8 mouse cellular contexts compared by ENCODE assay signal in the genomic region with DNA sequence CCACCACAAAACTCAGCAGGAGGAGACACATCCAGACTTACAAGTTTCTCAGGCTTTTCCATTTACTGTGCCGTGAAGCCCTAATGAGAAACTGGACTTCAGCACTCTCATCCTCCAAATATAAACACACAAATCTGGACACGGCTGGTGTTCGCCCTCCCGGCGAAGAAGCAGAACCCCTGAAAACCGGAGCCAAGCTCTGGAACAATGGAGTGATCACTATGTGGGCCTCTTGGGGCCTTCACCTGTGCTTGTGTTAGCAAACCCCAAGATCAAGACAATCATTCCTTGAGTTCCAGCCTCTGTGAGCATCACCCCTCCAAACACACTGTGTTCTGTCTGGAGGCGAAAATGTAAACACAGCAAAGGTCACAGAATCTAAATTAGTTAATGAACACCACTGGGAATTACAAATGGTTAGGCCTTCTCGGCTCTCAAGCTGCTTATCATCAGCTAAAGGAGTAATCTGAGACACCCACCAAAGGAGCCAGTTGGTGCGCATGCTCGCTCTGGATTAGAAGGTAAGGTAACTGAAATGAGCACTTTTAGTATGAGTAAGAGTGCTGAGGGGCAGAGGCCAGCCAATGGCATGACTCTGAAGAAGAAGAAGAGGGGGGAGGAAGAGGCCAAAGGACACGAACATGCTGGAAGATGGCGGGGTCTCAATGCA. TPM values are rescaled to one million over a fixed set of nuclear protein-coding genes. Genes with fewer than 3 reads are reported as not detected.
DNase-seq lines count a peak whose midpoint lies in the region; ATAC-seq and TF ChIP-seq lines count a peak whose summit lies in the region.

No protein-coding gene starts in this region.

- no peaks in the 10 kb centered on the region for H3K9me3 ChIP-seq in kidney, embryonic 14.5 days (ENCODE audit: control insufficient read depth, low read length)
- H3K9me3 ChIP-seq in CH12.LX (replicated peaks; ENCODE audit: low read length) = no peaks in the 10 kb centered on the region
- H3K9me3 ChIP-seq in embryonic facial prominence, embryonic 10.5 days = no peaks in the 10 kb centered on the region

- TF ChIP-seq RAD21 in CH12.LX (IDR thresholded peaks at IDR 0.05; ENCODE audit: low read depth, low read length) = no peak

- in situ Hi-C loops in CH12.LX (cut with MboI; ENCODE audit: low pct_ligation_motif_present, low pct_unique_long_range_greater_than_20kb, low sequenced_read_pairs) = no loop called here

- no peaks in the 10 kb centered on the region for H3K27me3 ChIP-seq in kidney, embryonic 14.5 days (ENCODE audit: control insufficient read depth, insufficient read depth, low read length)
- no peaks in the 10 kb centered on the region for H3K27me3 ChIP-seq in CH12.LX (replicated peaks)
- H3K27me3 ChIP-seq in embryonic facial prominence, embryonic 10.5 days (replicated peaks; ENCODE audit: low read depth, poor library complexity, severe bottlenecking) = no peaks in the 10 kb centered on the region

- peak; percentile 43; the same call in 1 of the 2 replicates for TF ChIP-seq POLR2A in CH12.LX (IDR thresholded peaks at IDR 0.05; ENCODE audit: low read depth, low read length)

- no peak overlapping the region for H3K9ac ChIP-seq in kidney, embryonic 14.5 days (ENCODE audit: low read depth, low read length)
- peak overlapping the region; percentile 21; the same call in 1 of the 2 replicates for H3K9ac ChIP-seq in CH12.LX (ENCODE audit: insufficient read depth, low read depth)

- no peak overlapping the region for H3K4me2 ChIP-seq in kidney, embryonic 14.5 days (replicated peaks; ENCODE audit: low read depth, low read length)
- H3K4me2 ChIP-seq in CH12.LX (ENCODE audit: insufficient read depth, low read depth, poor library complexity, severe bottlenecking) = peak overlapping the region; percentile 38

- ATAC-seq in kidney, embryonic 14.5 days (ENCODE audit: low FRiP score, low TSS enrichment) = no peak; the same call in 1 of the 2 replicates

- no peak for TF ChIP-seq CTCF in CH12.LX (conservative IDR thresholded peaks at IDR 0.05 in 1 of 2, IDR thresholded peaks at IDR 0.05 in 1 of 2; ENCODE audit: low read depth in 2 of 2, low read length in 2 of 2)

- TF ChIP-seq EP300 in CH12.LX (IDR thresholded peaks at IDR 0.05; ENCODE audit: low read length) = no peak

- H3K4me1 ChIP-seq in kidney, embryonic 14.5 days (ENCODE audit: control insufficient read depth, insufficient read depth, low read length) = peaks cover 21% of the 10 kb centered on the region
- peaks cover 9 to 37% of the 10 kb centered on the region in 2 experiments; a peak in 3 of 4 replicates for H3K4me1 ChIP-seq in CH12.LX (ENCODE audit: control insufficient read depth in 1 of 2, insufficient read depth in 2 of 2)
- H3K4me1 ChIP-seq in embryonic facial prominence, embryonic 10.5 days = peaks cover 24% of the 10 kb centered on the region

- dilution Hi-C loops in CH12.LX (cut with MboI; ENCODE audit: extremely low pct_ligation_motif_present, extremely low pct_unique_long_range_greater_than_20kb, low sequenced_read_pairs) = no loop called here

- no peak for DNase-seq in kidney, adult 9 months
- DNase-seq in CH12.LX (ENCODE audit: extremely low read depth) = no peak
- DNase-seq in embryonic facial prominence, embryonic 10.5 days (ENCODE audit: low spot score) = peak; percentile 31
- peak; percentile 32 for DNase-seq in liver
- DNase-seq in layer of hippocampus, adult 11-12 months (ENCODE audit: low spot score) = no peak
- DNase-seq in cerebellum, adult 18-20 months = no peak
- no peak for DNase-seq in layer of hippocampus, postnatal 14 days (ENCODE audit: low spot score in 2 of 2)

- H3K79me2 ChIP-seq in CH12.LX (replicated peaks; ENCODE audit: control insufficient read depth, extremely low read depth, insufficient read depth, poor library complexity, severe bottlenecking) = peaks cover 2% of the 10 kb centered on the region; the same call in 1 of the 2 replicates

- peak overlapping the region; percentile 61; the same call in 1 of the 2 replicates for H3K27ac ChIP-seq in kidney, embryonic 14.5 days (ENCODE audit: low read depth, low read length)
- peak overlapping the region; percentile 9; the same call in 1 of the 2 replicates for H3K27ac ChIP-seq in CH12.LX (ENCODE audit: insufficient read depth, low read depth)
- no peak overlapping the region; the same call in 1 of the 2 replicates for H3K27ac ChIP-seq in embryonic facial prominence, embryonic 10.5 days (replicated peaks)

- H3K4me3 ChIP-seq in kidney, embryonic 14.5 days (ENCODE audit: low read length) = no peak overlapping the region
- H3K4me3 ChIP-seq in CH12.LX (replicated peaks in 1 of 3; ENCODE audit: low read depth in 2 of 3, low read length in 2 of 3, poor library complexity in 1 of 3) = no peak overlapping the region
- H3K4me3 ChIP-seq in embryonic facial prominence, embryonic 10.5 days = no peak overlapping the region

- WGBS in kidney, embryonic 14.5 days = 59% methylated on average over 12 of the region's 12 CpGs
- WGBS in embryonic facial prominence, embryonic 10.5 days = 52% methylated on average over 12 of the region's 12 CpGs

- 0 out of 2 replicates have a peak, but pooled peaks cover 2% of the 10 kb centered on the region for H3K36me3 ChIP-seq in kidney, embryonic 14.5 days (ENCODE audit: control insufficient read depth, insufficient read depth, low read length)
- H3K36me3 ChIP-seq in CH12.LX (replicated peaks in 1 of 2; ENCODE audit: control insufficient read depth in 1 of 2, insufficient read depth in 1 of 2, low read length in 1 of 2) = no peaks in the 10 kb centered on the region
- H3K36me3 ChIP-seq in embryonic facial prominence, embryonic 10.5 days (replicated peaks) = no peaks in the 10 kb centered on the region

TF ChIP-seq in CH12.LX, 34 proteins besides CTCF, POLR2A, EP300 and RAD21:
- TF ChIP-seq IRF4 (IDR thresholded peaks at IDR 0.05; ENCODE audit: low read depth, low read length) (peak; percentile 76), NRF1 (IDR thresholded peaks at IDR 0.05; ENCODE audit: low read depth, low read length) (peak; percentile 83), RCOR1 (conservative IDR thresholded peaks at IDR 0.05; ENCODE audit: low read depth, low read length) (0 out of 2 replicates have a peak, but pooled peaks have one; percentile 37), SIN3A (IDR thresholded peaks at IDR 0.05; ENCODE audit: low read length) (peak; percentile 34; the same call in 1 of the 2 replicates), NELFE (IDR thresholded peaks at IDR 0.05; ENCODE audit: low read depth, low read length) (peak; percentile 16; the same call in 1 of the 2 replicates), KAT2A (IDR thresholded peaks at IDR 0.05; ENCODE audit: insufficient replicate concordance, low read length) (no peak), BHLHE40 (IDR thresholded peaks at IDR 0.05; ENCODE audit: low read depth, low read length) (0 out of 2 replicates have a peak, but pooled peaks have one; percentile 5), TCF12 (IDR thresholded peaks at IDR 0.05; ENCODE audit: low read depth, low read length) (no peak), E2F4 (IDR thresholded peaks at IDR 0.05; ENCODE audit: insufficient replicate concordance, low read depth, low read length) (no peak), MXI1 (IDR thresholded peaks at IDR 0.05; ENCODE audit: low read depth, low read length) (0 out of 2 replicates have a peak, but pooled peaks have one; percentile 34)

RNA-seq across cellular contexts. Expression of gene Lamc1, which starts 24.9 kb away (rescaled TPM):
- 112 and 151 TPM in 2 replicates for polyA plus RNA-seq in kidney, embryonic 14.5 days (2014; fragmentation: Nextera tagmentation; extraction: Ambion mirVana)
- total RNA-seq in CH12.LX (2012; rRNA removed) (9.4 and 10.5 TPM in 2 replicates), CH12.LX (2014; rRNA removed) (4.1 and 5.7 TPM in 2 replicates)
- polyA plus RNA-seq in CH12.LX (2012; ENCODE audit: insufficient read length, low read depth) = 13.1 and 16.7 TPM in 2 replicates
- 26.5 and 28.4 TPM in 2 replicates for polyA plus RNA-seq in embryonic facial prominence, embryonic 10.5 days (2016; fragmentation: Nextera tagmentation; extraction: Ambion mirVana)
- 10 to 100 TPM; 43.3 to 49.1 TPM for total RNA-seq in layer of hippocampus, postnatal 14 days (2021)

Comparison
In these comparisons a context has a peak if more than half of its experiments do, and no peak if none do; other contexts are left out.
1. DNase-seq: peak in embryonic facial prominence, embryonic 10.5 days (single experiment) and liver (single experiment); none in kidney, adult 9 months (single experiment), CH12.LX (single experiment), layer of hippocampus, adult 11-12 months (single experiment), cerebellum, adult 18-20 months (0 of 2) and layer of hippocampus, postnatal 14 days (0 of 2).